Mouse (Mus musculus) liver, embryonic 15.5 days (tissue): ENCODE measurements at regions not wholly inside any gene's neighbourhood (a gene's known extent, or its start where the extent isn't known, plus 50 kb on each side); places are given as distances from the start of the nearest gene placed in this dataset.

ENCODE experiments used
- ATAC-seq: fragments of 200-750 bp; cut with Nextera tagmentation; 2 replicates; pipeline ENCODE4 v1.8.0; 2017; ENCODE audit warnings: moderate number of reproducible peaks, mild to moderate bottlenecking, moderate library complexity; ENCODE audit not compliant: insufficient read depth
- H3K27ac ChIP-seq: fragments of 300-500 bp; sonication (generic); replicated peaks from 2 replicates; pipeline ENCODE4 v1.5.1; 2015; ENCODE audit warnings: mild to moderate bottlenecking, inconsistent platforms
- H3K27me3 ChIP-seq: fragments of 300-500 bp; sonication (generic); 2 replicates; pipeline ENCODE4 v1.6.1; 2015; ENCODE audit warnings: mild to moderate bottlenecking, inconsistent platforms
- H3K36me3 ChIP-seq: fragments of 300-500 bp; sonication (generic); replicated peaks from 2 replicates; pipeline ENCODE4 v1.6.1; 2015; ENCODE audit warnings: moderate library complexity, mild to moderate bottlenecking, inconsistent platforms
- H3K4me1 ChIP-seq: fragments of 300-500 bp; sonication (generic); replicated peaks from 2 replicates; pipeline ENCODE4 v1.6.1; 2015; ENCODE audit warnings: inconsistent platforms
- H3K4me2 ChIP-seq: fragments of 300-500 bp; sonication (generic); 2 replicates; pipeline ENCODE4 v1.6.1; 2015; ENCODE audit warnings: moderate library complexity, mild to moderate bottlenecking, inconsistent platforms
- H3K4me3 ChIP-seq: fragments of 300-500 bp; sonication (generic); replicated peaks from 2 replicates; pipeline ENCODE4 v1.5.1; 2015; ENCODE audit warnings: mild to moderate bottlenecking, inconsistent platforms
- H3K9ac ChIP-seq: fragments of 300-500 bp; sonication (generic); 2 replicates; pipeline ENCODE4 v1.6.1; 2015; ENCODE audit warnings: moderate library complexity, mild to moderate bottlenecking, inconsistent platforms
- H3K9me3 ChIP-seq: fragments of 300-500 bp; sonication (generic); replicated peaks from 2 replicates; pipeline ENCODE4 v1.6.1; 2016; ENCODE audit warnings: inconsistent platforms
- WGBS: fragments of 180-500 bp; shearing (Covaris S2); methylation state at CpG from one replicate; pipeline ENCODE4 v1.1.7; 2015; ENCODE audit warnings: mixed read lengths; ENCODE audit not compliant: insufficient replicate concordance; 5-methylcytosine and 5-hydroxymethylcytosine counted together

- H3K27ac ChIP-seq, result no peak overlapping the region
- peaks cover 7% of the 10 kb centered on the region; the same call in 1 of the 2 replicates for H3K27me3 ChIP-seq
- no peak overlapping the region for H3K4me2 ChIP-seq
- H3K9me3 ChIP-seq, result no peaks in the 10 kb centered on the region
- no peaks in the 10 kb centered on the region for H3K36me3 ChIP-seq
- 75% methylated on average over 7 of the region's 7 CpGs for WGBS
- H3K4me1 ChIP-seq, result peaks cover 12% of the 10 kb centered on the region
- H3K4me3 ChIP-seq, result no peak overlapping the region
- no peak for ATAC-seq
- no peak overlapping the region for H3K9ac ChIP-seq
Measured at GRCm38 (mm10) chr17:47983286-47983685, 54.8 kb downstream of the 1700122O11Rik start.

GRCm38 (mm10) chr17:47981556-47982027 is 56.5 kb downstream of the 1700122O11Rik start:
- H3K4me1 ChIP-seq, result peaks cover 9% of the 10 kb centered on the region
- ATAC-seq, result peak; percentile 54
- H3K4me3 ChIP-seq, result no peak overlapping the region
- no peak overlapping the region for H3K27ac ChIP-seq
- H3K27me3 ChIP-seq, result peaks cover 12% of the 10 kb centered on the region
- WGBS, result 20% methylated on average over 7 of the region's 7 CpGs
- H3K9ac ChIP-seq, result no peak overlapping the region
- H3K9me3 ChIP-seq, result no peaks in the 10 kb centered on the region
- no peaks in the 10 kb centered on the region for H3K36me3 ChIP-seq
- H3K4me2 ChIP-seq, result peak overlapping the region; percentile 28

GRCm38 (mm10) chr17:47979266-47979665 is 54.8 kb upstream of the Foxp4 start:
- Histone ChIP-seq H3K9ac (no peak overlapping the region), H3K4me2 (no peak overlapping the region), H3K27ac (no peak overlapping the region), H3K4me1 (peaks cover 27% of the 10 kb centered on the region), H3K27me3 (peaks cover 36% of the 10 kb centered on the region), H3K4me3 (no peak overlapping the region), H3K9me3 (no peaks in the 10 kb centered on the region), H3K36me3 (no peaks in the 10 kb centered on the region)
- ATAC-seq, result no peak
- 58% methylated on average over 4 of the region's 4 CpGs for WGBS

GRCm38 (mm10) chr17:47978404-47979030 is 54.1 kb upstream of the Foxp4 start:
- WGBS, result 37% methylated on average over 9 of the region's 9 CpGs
- Histone ChIP-seq H3K27ac (no peak overlapping the region), H3K4me3 (no peak overlapping the region), H3K4me2 (no peak overlapping the region), H3K4me1 (peaks cover 35% of the 10 kb centered on the region), H3K27me3 (peaks cover 43% of the 10 kb centered on the region), H3K9me3 (no peaks in the 10 kb centered on the region), H3K9ac (no peak overlapping the region), H3K36me3 (no peaks in the 10 kb centered on the region)
- no peak for ATAC-seq

GRCm38 (mm10) chr17:47978001-47978400 is 53.6 kb upstream of the Foxp4 start:
- no peak for ATAC-seq
- Histone ChIP-seq H3K9me3 (no peaks in the 10 kb centered on the region), H3K4me3 (no peak overlapping the region), H3K4me1 (peaks cover 38% of the 10 kb centered on the region), H3K9ac (no peak overlapping the region), H3K36me3 (no peaks in the 10 kb centered on the region), H3K4me2 (no peak overlapping the region), H3K27me3 (peaks cover 48% of the 10 kb centered on the region), H3K27ac (no peak overlapping the region)
- WGBS, result 63% methylated on average over 2 of the region's 2 CpGs

GRCm38 (mm10) chr17:47976999-47977357 is 52.5 kb upstream of the Foxp4 start:
- Histone ChIP-seq H3K9ac (no peak overlapping the region), H3K4me3 (no peak overlapping the region), H3K36me3 (no peaks in the 10 kb centered on the region), H3K4me2 (no peak overlapping the region), H3K27me3 (peaks cover 58% of the 10 kb centered on the region), H3K27ac (no peak overlapping the region), H3K9me3 (no peaks in the 10 kb centered on the region), H3K4me1 (peaks cover 38% of the 10 kb centered on the region)
- 71% methylated on average over 7 of the region's 7 CpGs for WGBS
- no peak for ATAC-seq

- Histone ChIP-seq H3K9me3 (no peaks in the 10 kb centered on the region), H3K27ac (no peak overlapping the region; the same call in 1 of the 2 replicates), H3K27me3 (peaks cover 63% of the 10 kb centered on the region), H3K4me2 (peak overlapping the region; percentile 65), H3K4me1 (peaks cover 31% of the 10 kb centered on the region), H3K4me3 (no peak overlapping the region; the same call in 1 of the 2 replicates), H3K9ac (no peak overlapping the region), H3K36me3 (no peaks in the 10 kb centered on the region)
- no peak for ATAC-seq
- 21% methylated on average over 27 of the region's 27 CpGs for WGBS
Measured at GRCm38 (mm10) chr17:47976061-47976998, 51.9 kb upstream of the Foxp4 start.

GRCm38 (mm10) chr17:47975281-47976060 is 51.0 kb upstream of the Foxp4 start:
- no peak overlapping the region; the same call in 1 of the 2 replicates for H3K9ac ChIP-seq
- H3K9me3 ChIP-seq, result no peaks in the 10 kb centered on the region
- peak overlapping the region; percentile 43 for H3K4me3 ChIP-seq
- peak overlapping the region; percentile 65 for H3K4me2 ChIP-seq
- peaks cover 29% of the 10 kb centered on the region for H3K4me1 ChIP-seq
- no peaks in the 10 kb centered on the region for H3K36me3 ChIP-seq
- H3K27me3 ChIP-seq, result peaks cover 64% of the 10 kb centered on the region
- WGBS, result 3% methylated on average over 30 of the region's 37 CpGs
- peak overlapping the region; percentile 71; the same call in 1 of the 2 replicates for H3K27ac ChIP-seq
- ATAC-seq, result no peak

GRCm38 (mm10) chr17:47974503-47974902 is 50.1 kb upstream of the Foxp4 start:
- 5% methylated on average over 13 of the region's 13 CpGs for WGBS
- ATAC-seq, result peak; percentile 22; the same call in 1 of the 2 replicates
- Histone ChIP-seq H3K4me3 (peak overlapping the region; percentile 43), H3K9ac (no peak overlapping the region), H3K27me3 (peaks cover 62% of the 10 kb centered on the region), H3K9me3 (no peaks in the 10 kb centered on the region), H3K4me2 (peak overlapping the region; percentile 65), H3K36me3 (no peaks in the 10 kb centered on the region), H3K4me1 (peaks cover 29% of the 10 kb centered on the region), H3K27ac (peak overlapping the region; percentile 71)
